Comparison of ENCODE assay signal across 16 mouse cellular contexts in genomic region chr1:90633415-90634030, GRCm38 (mm10). TPM values are rescaled to one million over a fixed set of nuclear protein-coding genes. Genes with fewer than 3 reads are reported as not detected.
DNase-seq lines count a peak whose midpoint lies in the region; ATAC-seq and TF ChIP-seq lines count a peak whose summit lies in the region.
"Had no signal": no experiment of that assay in that cellular context is flagged by ENCODE, and none has a peak within 500 bp of the region (broad histone marks: within the 10 kb centered on the region; RNA-seq: fewer than 3 reads in every experiment).

No protein-coding gene starts in this region.

- H3K4me2 ChIP-seq in hindbrain, postnatal 0 days (ENCODE audit: low read depth, low read length) = no peak overlapping the region
- no peak overlapping the region for H3K4me2 ChIP-seq in limb, embryonic 15.5 days
- H3K4me2 ChIP-seq: embryonic facial prominence, embryonic 13.5 days; hindbrain, embryonic 12.5 days; limb, embryonic 13.5 days had no signal

- DNase-seq in hindbrain, postnatal 0 days (ENCODE audit: low spot score) = no peak
- no peak for DNase-seq in hindbrain, embryonic 10.5 days (ENCODE audit: low spot score)
- DNase-seq in 3134 (ENCODE audit: extremely low read depth, insufficient read length, low spot score) (peak; percentile 86), Patski (ENCODE audit: low read depth, low spot score) (peak; percentile 47)
- no peak for DNase-seq in cerebellum, adult 9-11 months
- no peak for DNase-seq in thymus, postnatal 10 days (ENCODE audit: low spot score in 2 of 2)
- DNase-seq in yolk sac, embryonic 10.5 days (ENCODE audit: low spot score) = no peak
- DNase-seq: cerebellum, postnatal 25 days; kidney, adult 8-10 months had no signal

- H3K9ac ChIP-seq in hindbrain, postnatal 0 days (replicated peaks; ENCODE audit: low read length) = no peak overlapping the region
- no peak overlapping the region for H3K9ac ChIP-seq in limb, embryonic 15.5 days
- H3K9ac ChIP-seq: embryonic facial prominence, embryonic 13.5 days; hindbrain, embryonic 12.5 days; limb, embryonic 13.5 days had no signal

- H3K27me3 ChIP-seq in hindbrain, postnatal 0 days (ENCODE audit: insufficient read depth, low read length) = no peaks in the 10 kb centered on the region
- no peaks in the 10 kb centered on the region for H3K27me3 ChIP-seq in hindbrain, embryonic 10.5 days (ENCODE audit: insufficient read depth, poor library complexity, severe bottlenecking)
- no peaks in the 10 kb centered on the region for H3K27me3 ChIP-seq in Patski
- H3K27me3 ChIP-seq in limb, embryonic 15.5 days = no peaks in the 10 kb centered on the region
- H3K27me3 ChIP-seq: embryonic facial prominence, embryonic 13.5 days; hindbrain, embryonic 12.5 days; limb, embryonic 13.5 days had no signal

- ATAC-seq in hindbrain, postnatal 0 days = no peak
- ATAC-seq in Patski = peak; percentile 41
- ATAC-seq in limb, embryonic 15.5 days (ENCODE audit: insufficient number of reproducible peaks, low FRiP score, low TSS enrichment, low read depth) = peak; percentile 15; the same call in 1 of the 2 replicates
- ATAC-seq: midbrain, embryonic 16.5 days had no signal

- POLR2A ChIA-PET in Patski (lab: Charles Lee) = no interaction called here

- WGBS in hindbrain, postnatal 0 days = 74% methylated on average over 6 of the region's 6 CpGs
- 80% methylated on average over 6 of the region's 6 CpGs for WGBS in hindbrain, embryonic 10.5 days
- 66% methylated on average over 6 of the region's 6 CpGs for WGBS in limb, embryonic 15.5 days

- H3K4me1 ChIP-seq in hindbrain, postnatal 0 days (ENCODE audit: insufficient read depth, low read length) = no peaks in the 10 kb centered on the region
- 0 out of 2 replicates have a peak, but pooled peaks cover 2% of the 10 kb centered on the region for H3K4me1 ChIP-seq in hindbrain, embryonic 10.5 days (replicated peaks)
- H3K4me1 ChIP-seq in limb, embryonic 15.5 days = 0 out of 2 replicates have a peak, but pooled peaks cover 6% of the 10 kb centered on the region
- H3K4me1 ChIP-seq: hindbrain, embryonic 12.5 days; limb, embryonic 13.5 days had no signal

- no peak overlapping the region for H3K27ac ChIP-seq in hindbrain, postnatal 0 days
- H3K27ac ChIP-seq in hindbrain, embryonic 10.5 days = no peak overlapping the region
- H3K27ac ChIP-seq in limb, embryonic 15.5 days = no peak overlapping the region
- H3K27ac ChIP-seq: embryonic facial prominence, embryonic 13.5 days; heart, embryonic 10.5 days; hindbrain, embryonic 12.5 days; limb, embryonic 13.5 days; macrophage had no signal

- no peak overlapping the region for H3K4me3 ChIP-seq in hindbrain, postnatal 0 days (ENCODE audit: low read length)
- H3K4me3 ChIP-seq in hindbrain, embryonic 10.5 days = no peak overlapping the region
- H3K4me3 ChIP-seq in limb, embryonic 15.5 days = no peak overlapping the region
- H3K4me3 ChIP-seq: embryonic facial prominence, embryonic 13.5 days; heart, embryonic 10.5 days; hindbrain, embryonic 12.5 days; limb, embryonic 13.5 days had no signal

- in situ Hi-C loops in Patski (cut with MboI; ENCODE audit: low pct_unique_long_range_greater_than_20kb) = no loop called here

- H3K9me3 ChIP-seq in hindbrain, postnatal 0 days (ENCODE audit: low read length) = no peaks in the 10 kb centered on the region
- H3K9me3 ChIP-seq in hindbrain, embryonic 10.5 days = no peaks in the 10 kb centered on the region
- no peaks in the 10 kb centered on the region for H3K9me3 ChIP-seq in limb, embryonic 15.5 days
- H3K9me3 ChIP-seq: embryonic facial prominence, embryonic 13.5 days; heart, embryonic 10.5 days; hindbrain, embryonic 12.5 days; limb, embryonic 13.5 days had no signal

- CTCF ChIA-PET in Patski (lab: Charles Lee) = no interaction called here

- TF ChIP-seq CTCF in hindbrain, postnatal 0 days (IDR thresholded peaks at IDR 0.05; ENCODE audit: low read depth) = peak; percentile 25
- TF ChIP-seq CTCF in Patski (IDR thresholded peaks at IDR 0.05) = peak; percentile 36

- no peaks in the 10 kb centered on the region for H3K36me3 ChIP-seq in hindbrain, postnatal 0 days (ENCODE audit: insufficient read depth, low read length)
- H3K36me3 ChIP-seq in hindbrain, embryonic 10.5 days = no peaks in the 10 kb centered on the region
- no peaks in the 10 kb centered on the region for H3K36me3 ChIP-seq in limb, embryonic 15.5 days
- H3K36me3 ChIP-seq: embryonic facial prominence, embryonic 13.5 days; heart, embryonic 10.5 days; hindbrain, embryonic 12.5 days; limb, embryonic 13.5 days had no signal

RNA-seq across cellular contexts. Expression of gene Cops8, which starts 30.7 kb away (rescaled TPM):
- 97.2 and 117 TPM in 2 replicates for total RNA-seq in hindbrain, postnatal 0 days (2014; rRNA removed)
- 167 and 170 TPM in 2 replicates for polyA plus RNA-seq in hindbrain, postnatal 0 days (2015; fragmentation: Nextera tagmentation; extraction: Ambion mirVana)
- polyA plus RNA-seq in hindbrain, embryonic 10.5 days (2016; fragmentation: Nextera tagmentation; extraction: Ambion mirVana) = 193 and 195 TPM in 2 replicates
- polyA plus RNA-seq in Patski (2021) = 134 TPM
- polyA plus RNA-seq in limb, embryonic 15.5 days (2015; fragmentation: Nextera tagmentation; extraction: Ambion mirVana) = 156 and 160 TPM in 2 replicates

Comparison
In these comparisons a context has a peak if more than half of its experiments do, and no peak if none do; other contexts are left out.
1. DNase-seq: peak in 3134 (single experiment) and Patski (single experiment); none in hindbrain, postnatal 0 days (single experiment), hindbrain, embryonic 10.5 days (single experiment), cerebellum, adult 9-11 months (single experiment), thymus, postnatal 10 days (0 of 2) and yolk sac, embryonic 10.5 days (single experiment).